Mouse (Mus musculus): ENCODE data around the gene Sbk3.

GRCm38 (mm10) chr7:4925441-4926381 is 45.3 kb downstream of the Sbk3 start, which contains the start of gene Ssc5d:
- no peak for TF ChIP-seq CTCF (IDR thresholded peaks at IDR 0.05; ENCODE audit: control insufficient read depth, insufficient read depth, low read length)
- no peak for TF ChIP-seq POLR2A (IDR thresholded peaks at IDR 0.05; ENCODE audit: borderline replicate concordance, control insufficient read depth, low read depth, low read length)

Data from bone marrow, adult 2 months (tissue).